Mouse (Mus musculus): ENCODE measurements around the gene Fzd10. TPM values are rescaled to one million over a fixed set of nuclear protein-coding genes. Genes with fewer than 3 reads are reported as not detected.
A peak's percentile ranks its signal among the peaks of the same experiment; 100 is the strongest.

Gene Fzd10
- total RNA-seq (2021): 0.76 TPM in 2 replicates
- long read RNA-seq, partial matches to known transcripts: 0 of 1 reads
- long read RNA-seq, other reads (novel, unspliced or antisense): 0 of 1 reads

DNA sequence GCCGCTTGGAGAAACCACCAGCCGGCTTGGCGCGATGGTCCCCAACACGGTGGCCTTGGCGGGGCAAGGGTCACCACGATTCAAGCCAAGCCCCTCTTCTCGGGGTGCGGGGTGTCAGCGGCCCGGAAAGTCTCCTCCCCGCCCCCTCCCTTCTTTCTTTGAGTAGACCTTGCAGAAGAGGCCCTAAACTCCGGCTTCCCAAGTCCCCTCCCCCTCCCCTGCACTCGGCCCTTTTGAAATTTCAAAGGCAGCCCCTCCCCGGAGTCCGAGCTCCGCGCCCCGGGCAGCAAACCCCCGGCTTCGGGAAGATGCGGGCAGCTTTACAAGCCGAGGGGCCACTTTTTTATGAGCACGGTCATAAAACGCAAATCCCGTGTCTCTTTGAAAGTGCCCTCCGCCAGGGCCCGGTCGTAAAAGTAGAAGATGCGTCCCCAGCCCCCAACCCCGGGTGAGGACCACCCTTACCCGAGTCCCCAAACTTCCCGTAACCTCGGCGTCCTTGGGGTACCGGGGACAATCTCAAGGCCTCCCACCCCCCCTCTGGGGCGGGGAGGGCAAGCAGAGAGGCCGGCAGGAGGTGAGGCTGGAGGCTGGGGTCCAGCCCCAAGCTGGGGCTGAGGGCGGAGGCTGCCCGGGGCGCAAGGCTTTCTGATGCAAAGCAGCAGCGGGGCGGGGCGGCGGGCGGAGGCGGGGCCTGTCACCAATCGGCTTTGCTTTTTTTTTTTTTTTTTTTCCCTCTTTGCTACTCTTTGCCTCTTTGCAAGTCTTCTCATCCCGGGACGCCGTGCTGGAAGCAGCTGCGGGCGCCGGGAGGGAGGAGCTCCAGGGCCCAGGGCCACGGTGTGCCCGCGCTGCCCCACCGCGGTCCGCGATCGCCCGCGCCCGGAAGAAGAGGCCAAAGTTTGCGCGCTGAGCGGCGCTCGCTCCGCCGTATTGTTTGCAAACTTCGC is at the start of gene Fzd10:
Fzd10 (plus strand) TSS at position 773 of the 950 bp plus-strand sequence.
- DNase-seq: peak; percentile 72

DNA sequence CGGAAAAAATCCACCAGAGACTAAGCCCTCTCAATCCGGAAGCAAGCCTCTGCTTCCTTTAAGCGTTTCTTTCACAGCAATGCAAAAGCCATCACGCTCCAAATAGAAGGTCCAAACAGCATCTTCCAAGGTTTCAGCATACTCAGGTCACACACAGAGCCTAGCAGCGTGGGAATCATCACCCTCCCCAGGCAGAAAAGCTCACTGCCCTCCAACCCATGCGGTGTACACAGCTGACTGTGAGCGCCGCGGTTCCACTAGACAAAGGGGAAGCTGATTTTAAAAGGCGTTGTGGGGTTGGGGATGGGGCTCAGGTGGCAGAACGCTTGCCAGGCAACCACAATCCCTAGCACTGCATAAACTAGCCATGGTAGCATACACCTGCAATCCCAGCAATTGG is 49.2 kb upstream of the Fzd10 start:
- no peak for DNase-seq

DNA sequence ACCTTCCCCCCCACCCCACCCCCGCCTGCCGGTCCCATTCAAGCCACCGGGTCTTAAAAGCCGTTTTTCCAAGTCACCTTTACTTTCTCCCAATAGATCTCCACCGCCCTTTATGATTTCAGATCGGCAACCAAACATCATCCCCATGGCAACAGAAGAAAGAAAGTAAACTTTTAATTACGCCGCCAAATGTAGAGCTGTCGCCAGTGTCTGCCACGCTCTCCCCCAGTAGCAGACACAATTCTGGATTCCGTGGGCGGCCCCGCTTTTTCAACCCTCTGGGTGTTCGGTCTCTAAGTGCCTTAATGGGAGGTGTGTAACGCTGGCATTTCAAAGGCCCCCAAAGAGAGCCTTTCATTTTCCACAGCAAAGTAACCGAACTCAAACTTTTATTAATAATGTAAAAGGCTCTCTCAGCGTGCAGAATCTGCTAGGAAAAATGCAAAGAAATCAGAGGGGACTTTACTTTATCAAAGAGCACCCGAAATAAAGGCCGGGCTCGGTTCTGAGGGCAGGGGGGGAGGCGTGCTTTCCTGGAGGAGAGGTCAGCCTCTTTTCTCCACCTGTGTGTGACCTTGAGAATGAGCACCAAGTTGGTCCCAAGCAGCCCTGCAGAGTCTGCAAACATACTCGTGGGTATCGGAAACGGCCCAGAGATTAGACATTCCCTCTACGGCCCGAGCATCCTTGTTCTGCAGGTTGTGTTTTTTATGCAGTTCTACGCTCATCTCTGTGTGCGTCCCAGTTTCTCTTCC is 48.3 kb upstream of the Fzd10 start:
- no peak for DNase-seq

DNA sequence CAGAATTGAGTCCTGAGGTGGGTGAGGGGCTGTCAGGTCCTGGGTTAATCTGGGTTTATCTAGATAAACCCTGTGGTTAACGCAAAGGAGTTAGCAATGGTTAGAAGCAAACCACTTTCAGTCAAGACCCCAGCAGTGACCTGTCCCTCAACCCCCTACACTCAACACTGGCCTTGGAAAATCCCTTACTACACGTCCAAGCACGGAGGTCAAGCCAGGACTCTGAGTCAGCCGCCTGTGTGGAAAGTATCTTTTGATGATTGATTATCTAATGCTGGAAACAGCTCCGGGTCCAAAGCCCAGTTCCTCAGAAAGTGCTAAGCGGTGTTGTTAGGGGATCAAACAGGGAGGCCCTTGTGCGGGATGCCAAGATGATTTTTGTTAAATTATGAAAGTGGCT is 42.5 kb upstream of the Fzd10 start:
- DNase-seq: peak; percentile 70

DNA sequence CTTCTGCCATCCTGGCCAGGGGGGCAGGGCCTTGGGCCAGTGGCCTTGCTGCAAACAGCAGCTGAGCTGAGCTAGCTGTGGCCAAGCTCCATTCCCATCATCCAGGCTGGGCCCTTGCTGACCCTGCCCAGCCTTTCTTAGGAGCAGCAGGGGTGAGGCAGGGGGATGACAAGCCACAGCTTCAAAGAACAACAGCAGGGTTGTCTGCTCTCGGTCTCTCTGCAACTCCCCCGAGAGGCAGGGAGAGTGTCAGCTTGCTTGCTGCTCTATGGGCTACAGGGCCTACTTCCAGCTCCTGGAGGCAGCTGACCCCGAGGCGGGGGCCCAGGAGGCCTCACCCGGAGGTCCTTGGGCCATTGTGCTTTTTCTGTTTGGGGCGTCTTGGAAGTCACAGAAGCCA is 33.3 kb upstream of the Fzd10 start:
- DNase-seq: no peak

DNA sequence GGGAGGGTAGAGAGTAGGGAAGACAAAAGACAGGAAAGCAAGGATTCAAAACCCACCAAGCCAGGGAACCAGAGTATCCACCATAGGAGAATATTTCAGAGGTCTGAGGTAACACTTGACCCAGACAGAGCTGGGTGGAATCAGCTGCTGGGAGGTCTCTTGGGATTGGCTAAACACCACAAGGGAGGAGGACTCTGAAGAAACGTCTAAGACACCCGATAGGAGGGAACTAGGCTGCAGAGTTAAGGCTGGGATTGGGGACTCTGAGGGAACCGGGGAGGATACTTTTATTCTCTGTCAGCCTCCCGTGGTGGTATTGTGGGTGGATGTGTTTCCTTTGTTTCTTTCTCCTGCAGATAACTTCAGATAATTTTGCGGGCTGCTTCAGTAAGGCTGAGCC is 31.7 kb upstream of the Fzd10 start:
- no peak for DNase-seq

DNA sequence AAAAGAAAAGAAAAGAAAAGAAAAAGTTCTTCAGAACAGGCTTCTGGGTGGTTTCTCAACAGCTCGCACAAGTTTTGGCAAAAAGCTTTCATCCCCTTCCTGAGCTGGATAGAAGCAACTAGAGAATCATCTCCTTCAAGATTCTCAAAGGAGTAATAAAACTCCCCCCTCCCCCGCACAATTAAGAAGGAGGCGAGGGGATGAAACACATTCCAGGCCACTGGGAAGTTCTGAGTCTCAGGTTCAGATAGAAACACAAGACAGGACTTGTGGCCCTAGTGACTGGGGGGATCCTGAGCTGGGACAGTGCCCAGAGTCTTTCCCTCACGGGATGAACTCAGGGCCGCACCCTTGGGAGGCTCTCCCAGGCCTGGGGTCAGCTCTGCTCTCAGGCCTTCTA is 30.6 kb upstream of the Fzd10 start:
- DNase-seq: no peak

DNA sequence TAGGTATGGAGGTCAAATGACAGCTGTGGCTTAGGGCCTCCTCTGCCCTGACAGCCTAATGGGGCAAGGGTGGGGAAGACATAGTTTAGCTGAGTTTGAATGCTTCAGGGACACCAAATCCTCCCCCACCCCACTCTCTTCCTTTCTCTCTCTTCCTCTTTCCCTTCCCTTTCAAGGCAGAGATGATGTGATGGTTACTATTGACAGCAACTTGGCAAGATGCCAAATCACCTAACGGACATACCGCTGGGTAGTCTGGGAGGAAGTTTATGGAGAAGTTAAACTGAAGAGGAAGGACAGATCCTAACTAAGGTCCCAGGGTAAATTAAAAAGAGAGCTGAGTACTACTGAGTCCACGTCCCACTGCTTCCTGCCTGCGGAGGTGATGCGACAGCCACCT is 29.8 kb upstream of the Fzd10 start:
- DNase-seq: no peak

DNA sequence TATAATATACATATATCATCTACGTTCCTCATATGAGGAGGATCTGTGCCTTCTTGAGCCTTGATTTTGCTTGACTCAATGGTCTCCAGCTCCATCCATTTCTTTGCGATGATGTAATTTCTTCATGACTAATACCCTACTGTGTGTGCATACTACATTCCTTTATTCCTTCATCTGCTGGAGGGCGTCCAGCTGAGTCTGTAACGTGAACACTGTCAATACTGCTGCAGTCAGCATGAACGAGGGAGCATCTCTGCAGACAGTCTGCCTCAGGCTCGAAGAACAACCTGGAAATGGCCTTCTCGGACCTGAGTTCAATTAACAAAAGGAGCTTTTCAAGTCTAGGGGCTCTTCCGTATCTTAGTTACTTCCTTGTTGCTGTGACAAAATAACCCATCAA is 28.9 kb upstream of the Fzd10 start:
- DNase-seq: no peak

DNA sequence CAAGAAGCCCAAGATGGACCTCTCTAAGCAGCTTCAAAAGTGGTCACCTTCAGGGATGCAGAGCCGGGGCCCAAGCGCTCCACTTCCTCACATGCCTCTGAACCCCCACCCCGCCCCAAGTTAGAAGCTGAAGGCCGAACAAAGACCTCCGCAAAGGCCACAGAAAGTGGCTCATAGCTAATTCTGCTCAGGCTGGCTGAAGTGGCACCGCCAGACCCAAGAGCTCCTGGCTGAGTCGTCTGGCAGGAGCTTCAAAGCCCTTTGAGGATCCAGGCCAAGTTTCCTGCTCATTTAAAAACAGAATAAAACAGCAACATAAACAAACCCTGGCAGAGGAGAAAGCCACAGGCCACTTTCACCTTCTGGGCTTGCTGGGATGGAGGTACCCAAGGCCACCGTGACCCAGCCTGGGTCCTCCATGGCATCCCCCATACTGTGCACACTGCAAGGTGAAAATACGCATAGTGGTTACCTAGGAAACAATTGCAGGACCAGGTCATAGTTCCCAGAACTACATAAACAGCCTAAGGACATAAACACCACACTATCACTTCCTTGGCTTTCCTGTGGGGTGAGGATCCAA is 24.6 kb upstream of the Fzd10 start:
- DNase-seq: peak; percentile 24

DNA sequence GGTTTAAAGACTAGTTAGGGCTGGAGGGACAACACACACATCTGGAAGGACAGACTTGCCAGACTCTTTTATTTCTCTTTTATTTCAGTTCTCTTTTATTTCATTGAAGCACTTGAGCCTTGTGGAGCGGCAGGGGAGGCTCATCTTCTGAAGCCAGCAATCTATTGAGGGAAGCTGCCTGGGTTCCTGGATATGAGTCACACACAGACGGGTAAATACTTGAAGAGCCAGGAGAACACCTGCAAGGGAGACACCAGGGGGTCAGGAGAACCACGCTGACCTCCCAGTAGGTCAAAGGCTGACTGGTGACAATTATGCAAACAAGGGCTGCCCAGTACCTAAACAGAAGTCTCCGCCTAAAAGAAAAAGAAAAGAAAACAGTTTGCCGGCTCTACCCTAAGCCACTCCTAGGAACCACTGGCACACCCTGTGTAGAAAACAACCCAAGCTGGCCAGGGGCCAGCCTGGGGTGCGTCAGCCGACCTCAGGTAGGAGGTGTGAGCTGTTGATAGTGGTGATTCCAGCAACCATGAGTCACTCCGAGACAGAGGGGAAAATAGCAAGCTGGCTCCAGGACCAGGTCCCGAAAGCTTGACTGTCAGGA is 21.5 kb upstream of the Fzd10 start:
- peak; percentile 58 for DNase-seq

DNA sequence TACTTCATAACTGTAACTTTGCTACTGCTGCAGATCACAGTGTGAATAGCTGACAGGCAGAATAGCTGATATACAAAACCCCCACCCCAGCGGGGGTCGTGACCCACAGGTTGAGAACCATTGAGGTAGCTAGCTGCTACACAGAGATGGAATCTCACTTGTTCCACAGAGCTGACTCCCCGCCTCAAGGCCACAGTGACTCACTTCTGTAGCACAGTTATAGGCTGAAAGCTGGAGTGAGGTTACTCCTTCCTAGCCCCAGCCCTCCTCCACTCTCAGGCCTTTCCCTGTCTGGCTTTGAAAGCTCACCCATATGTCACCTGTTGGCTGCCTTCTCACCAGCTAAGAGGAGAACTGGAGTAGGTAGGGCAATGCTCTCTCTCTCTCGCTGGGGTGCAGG is 19.7 kb upstream of the Fzd10 start:
- peak; percentile 53 for DNase-seq

DNA sequence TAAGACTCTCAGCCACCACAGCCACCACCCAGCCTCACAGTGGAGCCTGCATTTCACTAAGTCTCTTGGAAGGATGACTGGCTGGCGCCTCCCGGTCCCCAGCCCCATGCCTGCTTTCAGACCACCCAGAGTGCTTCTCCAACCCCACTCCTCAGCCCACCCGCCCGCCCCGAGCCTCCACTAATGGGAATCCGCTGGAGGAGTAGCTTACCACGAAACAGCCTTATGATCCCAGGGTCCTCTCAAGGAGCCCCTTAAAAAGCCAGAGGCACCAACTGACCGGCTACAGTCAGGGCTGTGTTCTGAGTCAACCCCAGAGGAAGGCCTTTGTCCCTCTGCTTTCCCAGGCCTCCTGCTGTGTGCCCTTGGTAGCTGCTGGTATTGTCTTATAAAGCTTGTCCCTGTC is 19.1 kb upstream of the Fzd10 start:
- DNase-seq: no peak

DNA sequence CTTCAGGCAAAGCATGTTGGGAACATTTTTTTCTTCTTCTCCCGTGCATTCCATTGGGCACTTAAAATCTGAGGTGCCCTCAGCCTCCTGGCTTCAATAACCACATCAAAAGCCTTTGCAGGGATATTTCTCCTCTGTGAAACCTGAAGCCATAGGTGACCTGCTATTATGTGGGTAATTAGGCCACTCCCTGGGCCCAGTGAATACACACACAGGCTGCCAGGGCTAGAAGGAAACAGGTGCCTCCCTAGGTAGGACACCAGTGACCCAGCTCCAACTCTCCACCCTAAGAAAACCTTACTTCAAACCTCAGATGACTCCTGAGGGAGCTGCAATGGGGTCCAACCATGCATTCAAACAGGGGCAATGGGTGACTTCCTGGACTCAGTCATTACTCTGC is 11.4 kb upstream of the Fzd10 start:
- DNase-seq: no peak

DNA sequence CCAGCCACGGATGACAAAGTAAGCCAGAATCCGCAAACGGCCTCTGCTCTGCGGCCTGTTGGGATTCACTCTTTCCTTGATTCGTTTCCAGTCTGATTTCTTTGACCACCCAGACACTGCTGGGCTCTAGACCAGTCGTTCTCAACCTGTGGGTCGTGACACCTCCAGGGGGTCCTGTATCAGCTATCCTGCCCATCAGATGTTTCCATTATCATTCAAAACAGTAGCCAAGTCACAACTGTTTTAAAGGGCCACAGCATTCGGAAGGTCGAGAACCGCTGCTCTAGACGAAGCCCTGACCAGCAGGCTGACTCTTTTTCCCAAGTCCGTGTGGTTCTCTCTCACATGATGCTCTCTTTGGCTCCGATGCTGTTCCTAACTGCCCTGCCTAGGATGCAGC is 7.2 kb upstream of the Fzd10 start:
- no peak for DNase-seq

DNA sequence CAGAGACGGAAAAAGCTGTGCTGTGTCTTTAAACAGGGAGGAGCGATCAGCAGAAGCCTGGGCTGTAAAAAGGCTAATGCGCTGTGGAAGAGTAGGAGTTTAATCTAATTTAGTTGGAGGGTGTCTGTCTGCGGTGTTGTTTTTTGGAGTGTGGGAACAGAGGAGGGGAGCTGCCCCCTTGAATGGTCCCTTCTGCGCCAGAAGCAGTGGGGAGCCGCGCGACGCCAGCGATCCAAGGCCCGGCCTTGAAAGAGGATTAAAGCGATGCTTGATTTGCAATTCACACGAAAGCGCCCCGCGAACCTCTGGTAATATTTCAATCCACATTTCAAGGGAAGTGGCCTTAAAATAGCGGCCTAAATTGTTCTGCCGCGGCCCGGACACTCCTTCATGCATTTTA is 3.8 kb upstream of the Fzd10 start:
- peak; percentile 11 for DNase-seq

DNA sequence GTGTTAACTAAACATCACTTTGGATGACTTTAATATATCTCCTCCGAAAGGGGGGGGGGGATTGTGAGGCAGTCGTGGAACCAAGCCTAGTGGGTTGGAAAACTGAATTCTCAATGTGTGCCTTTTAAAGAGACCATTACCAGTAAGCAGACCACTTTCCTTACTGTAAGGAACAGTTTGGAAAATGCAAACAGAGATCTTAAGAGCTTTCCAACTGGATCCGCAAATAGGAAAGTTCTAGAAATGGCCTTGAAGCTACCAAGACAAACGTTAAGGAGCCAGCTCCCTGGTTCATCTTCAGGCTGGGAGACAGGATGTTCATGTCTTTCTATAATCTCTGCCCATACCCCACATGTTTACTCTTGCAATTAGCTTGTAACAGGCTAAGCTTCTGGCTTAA is 3.3 kb upstream of the Fzd10 start:
- no peak for DNase-seq

DNA sequence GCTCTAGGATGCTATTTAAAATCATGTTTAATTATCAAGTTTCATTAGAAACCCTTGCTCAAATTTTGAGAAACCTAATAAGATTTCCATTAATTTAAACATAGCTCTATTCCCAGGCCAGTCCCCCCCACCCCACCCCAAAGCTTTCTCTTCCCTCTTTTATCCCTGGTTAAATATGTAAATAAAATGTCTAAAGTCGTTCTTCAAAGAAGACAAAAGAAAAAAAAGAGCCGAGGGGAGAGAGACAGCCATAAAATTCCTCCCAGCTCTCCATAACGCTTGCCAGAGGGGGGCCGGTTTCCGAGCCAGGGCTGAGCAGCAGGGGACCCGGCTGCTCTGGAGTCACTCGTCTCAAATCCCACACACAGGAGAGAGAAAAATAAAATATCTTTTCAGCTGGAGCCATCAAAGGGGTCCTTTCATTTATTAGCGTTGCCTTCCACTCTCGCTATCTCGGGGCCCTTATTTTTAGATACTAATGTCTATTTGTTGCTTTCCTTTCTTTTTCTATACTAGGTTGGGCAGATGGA is 2.4 kb upstream of the Fzd10 start:
- no peak for DNase-seq

DNA sequence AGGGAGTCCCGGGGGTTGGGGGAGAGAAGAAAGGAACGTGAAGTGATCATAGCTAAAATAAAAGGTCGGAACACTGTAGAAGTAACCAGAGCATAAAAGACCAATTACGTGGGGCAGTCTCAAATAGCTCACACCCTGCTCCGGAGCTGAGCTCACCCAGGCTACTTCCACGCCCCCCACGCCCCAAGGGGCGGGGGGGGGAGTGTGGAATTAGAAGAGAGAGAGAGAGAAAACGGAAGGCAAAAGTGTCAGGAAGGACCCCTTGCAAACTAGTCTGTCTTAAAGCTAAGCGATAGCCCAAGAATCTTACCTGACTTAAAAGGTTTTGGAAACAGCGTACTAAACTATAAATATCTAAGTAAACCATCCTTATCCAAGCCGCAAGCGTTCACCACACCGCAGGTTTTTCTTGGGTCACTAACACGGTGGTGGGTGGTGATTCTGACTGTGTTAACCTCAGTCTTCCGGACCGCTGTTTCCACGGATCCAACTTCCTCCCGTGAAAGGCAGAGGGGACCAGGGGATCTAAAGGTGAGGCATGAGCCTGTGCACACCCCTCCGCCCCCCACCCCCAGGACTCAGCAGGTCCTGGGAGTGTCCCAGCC is 1.8 kb upstream of the Fzd10 start:
- DNase-seq: no peak

DNA sequence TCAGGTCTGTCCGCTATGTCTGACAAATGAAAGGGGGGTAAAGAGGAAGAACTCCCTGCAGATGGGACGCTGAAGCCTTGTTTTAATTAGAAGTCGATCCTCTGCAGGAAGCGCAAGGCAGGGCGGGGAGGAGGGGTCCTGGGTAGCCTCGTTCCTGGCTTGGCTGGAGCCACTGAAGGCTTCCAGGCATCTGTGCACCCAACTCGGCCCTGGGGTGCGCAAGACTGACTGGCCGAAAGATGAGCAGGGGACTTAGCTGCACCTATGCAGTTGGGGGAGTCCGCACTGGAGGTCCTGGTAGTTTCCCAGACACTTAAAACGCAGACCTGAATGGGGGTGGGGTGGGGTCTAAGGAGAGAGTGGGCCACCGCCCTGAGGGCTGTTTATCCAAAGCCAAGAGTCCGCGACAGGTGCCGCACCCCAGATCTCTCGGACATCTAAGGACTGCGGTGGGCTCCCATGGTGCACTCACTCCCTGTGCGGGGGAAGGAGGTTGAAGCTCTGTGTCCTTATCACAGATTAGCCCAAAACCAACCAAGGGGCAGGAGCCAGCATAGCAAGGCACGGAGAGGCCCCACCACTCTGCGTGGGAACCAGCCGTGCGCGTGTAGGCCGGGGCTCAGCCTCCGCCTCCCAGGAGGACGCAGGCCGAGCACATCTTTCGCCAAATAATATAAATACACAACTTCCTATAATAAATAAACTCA is 1.1 kb upstream of the Fzd10 start:
- DNase-seq: no peak
